Mouse (Mus musculus) retina, adult 2 months (tissue): ENCODE results near the gene Nhsl2.
"Not testable (repeated sequence)": the region's sequence is repeated elsewhere in the genome, so short reads cannot be mapped to it uniquely, and the experiment has no call there.

Source experiments
- DNase-seq: peaks from one replicate; pipeline ENCODE4 v3.0.0-alpha.2; 2012; ENCODE audit warnings: low read depth, low spot score

The Nhsl2 gene

GRCm38 (mm10) chrX:101849281-101849821 is at the start of gene Nhsl2:
Gene Nhsl2, plus strand, starts transcription at chrX:101849385.
- DNase-seq = no peak

GRCm38 (mm10) chrX:101805512-101805911 is 43.7 kb upstream of the Nhsl2 start:
- no peak for DNase-seq

- DNase-seq = no peak
These were observed 37.4 kb upstream of the Nhsl2 start for GRCm38 (mm10) chrX:101811750-101812149.

- no peak for DNase-seq
These were observed 30.0 kb upstream of the Nhsl2 start for GRCm38 (mm10) chrX:101819163-101819562.

- not testable (repeated sequence) for DNase-seq
These were observed 29.2 kb upstream of the Nhsl2 start for GRCm38 (mm10) chrX:101819980-101820379.

GRCm38 (mm10) chrX:101847191-101847795 is 1.9 kb upstream of the Nhsl2 start:
- no peak for DNase-seq

- DNase-seq = no peak
These were observed 841 bp downstream of the Nhsl2 start for GRCm38 (mm10) chrX:101849901-101850551.

GRCm38 (mm10) chrX:101851566-101852354 is 2.6 kb downstream of the Nhsl2 start:
- DNase-seq = no peak

- no peak for DNase-seq
These were observed 14.6 kb downstream of the Nhsl2 start for GRCm38 (mm10) chrX:101863666-101864378.

GRCm38 (mm10) chrX:101864788-101865187 is 15.6 kb downstream of the Nhsl2 start:
- DNase-seq = no peak

GRCm38 (mm10) chrX:101874147-101874546 is 25.0 kb downstream of the Nhsl2 start:
- DNase-seq = no peak

- DNase-seq = no peak
These were observed 25.7 kb downstream of the Nhsl2 start for GRCm38 (mm10) chrX:101874901-101875300.

- DNase-seq = no peak
These were observed 27.0 kb downstream of the Nhsl2 start for GRCm38 (mm10) chrX:101876136-101876535.

GRCm38 (mm10) chrX:101877840-101878239 is 28.7 kb downstream of the Nhsl2 start:
- DNase-seq = no peak

GRCm38 (mm10) chrX:101878546-101878945 is 29.4 kb downstream of the Nhsl2 start:
- DNase-seq = no peak

- DNase-seq = no peak
These were observed 33.1 kb downstream of the Nhsl2 start for GRCm38 (mm10) chrX:101882141-101882751.

GRCm38 (mm10) chrX:101889384-101889783 is 40.2 kb downstream of the Nhsl2 start:
- DNase-seq = no peak

- DNase-seq = no peak
These were observed 40.8 kb downstream of the Nhsl2 start for GRCm38 (mm10) chrX:101889813-101890469.

- no peak for DNase-seq
These were observed 44.6 kb downstream of the Nhsl2 start for GRCm38 (mm10) chrX:101893796-101894195.

GRCm38 (mm10) chrX:101898341-101898740 is 49.2 kb downstream of the Nhsl2 start:
- no peak for DNase-seq
